Mouse (Mus musculus): ENCODE data around the gene Ash1l. TPM values are rescaled to one million over a fixed set of nuclear protein-coding genes. Genes with fewer than 3 reads are reported as not detected.
A peak's percentile ranks its signal among the peaks of the same experiment; 100 is the strongest.

Gene Ash1l
- total RNA-seq, 2 experiments from 2014 or later, result 37.8 to 41.8 TPM

GRCm38 (mm10) chr3:89090694-89091655, 140.6 kb downstream of the Ash1l start:
- peak; percentile 86 to 87 for DNase-seq (ENCODE audit: low spot score in 2 of 2)

- no peak for DNase-seq (ENCODE audit: low spot score in 2 of 2)
Observed at GRCm38 (mm10) chr3:89091811-89092508, 141.5 kb downstream of the Ash1l start.

GRCm38 (mm10) chr3:89092509-89093090, 142.2 kb downstream of the Ash1l start:
- DNase-seq (ENCODE audit: low spot score in 2 of 2), result no peak

- DNase-seq (ENCODE audit: low spot score in 2 of 2), result peak; percentile 80 to 82
Observed at GRCm38 (mm10) chr3:89093175-89093574, 142.8 kb downstream of the Ash1l start, which contains the start of gene Rusc1. Gene Rusc1 (minus strand): TSS chr3:89093311.

- DNase-seq (ENCODE audit: low spot score in 2 of 2), result no peak
Observed at GRCm38 (mm10) chr3:89094021-89094420, 143.6 kb downstream of the Ash1l start.

- peak in 1 of 2 experiments; percentile 28 for DNase-seq (ENCODE audit: low spot score in 2 of 2)
Observed at GRCm38 (mm10) chr3:89100811-89101210, 150.4 kb downstream of the Ash1l start, which contains the start of gene Gm43738. Gene Gm43738 (minus strand): TSS chr3:89101099.

- DNase-seq (ENCODE audit: low spot score in 2 of 2), result peak in 1 of 2 experiments; percentile 23
Observed at GRCm38 (mm10) chr3:89101459-89101811, 151.0 kb downstream of the Ash1l start.

- DNase-seq (ENCODE audit: low spot score in 2 of 2), result peak; percentile 79 to 93
Observed at GRCm38 (mm10) chr3:89101812-89102494, 151.5 kb downstream of the Ash1l start, which contains the start of gene Fdps. Gene Fdps (minus strand): TSS chr3:89101959.

- no peak for DNase-seq (ENCODE audit: low spot score in 2 of 2)
Observed at GRCm38 (mm10) chr3:89102495-89103290, 152.3 kb downstream of the Ash1l start.

GRCm38 (mm10) chr3:89103291-89103595, 152.8 kb downstream of the Ash1l start:
- no peak for DNase-seq (ENCODE audit: low spot score in 2 of 2)

GRCm38 (mm10) chr3:89106881-89107280, 156.5 kb downstream of the Ash1l start:
- no peak for DNase-seq (ENCODE audit: low spot score in 2 of 2)

- DNase-seq (ENCODE audit: low spot score in 2 of 2), result no peak
Observed at GRCm38 (mm10) chr3:89107545-89107944, 157.1 kb downstream of the Ash1l start.

- no peak for DNase-seq (ENCODE audit: low spot score in 2 of 2)
Observed at GRCm38 (mm10) chr3:89108146-89108545, 157.7 kb downstream of the Ash1l start.

GRCm38 (mm10) chr3:89113058-89113457, 162.6 kb downstream of the Ash1l start:
- DNase-seq (ENCODE audit: low spot score in 2 of 2), result no peak

- DNase-seq (ENCODE audit: low spot score in 2 of 2), result no peak
Observed at GRCm38 (mm10) chr3:89115522-89115921, 165.1 kb downstream of the Ash1l start.

GRCm38 (mm10) chr3:89123313-89123712, 172.9 kb downstream of the Ash1l start:
- peak; percentile 20 to 31 for DNase-seq (ENCODE audit: low spot score in 2 of 2)

GRCm38 (mm10) chr3:89124241-89124640, 173.8 kb downstream of the Ash1l start:
- no peak for DNase-seq (ENCODE audit: low spot score in 2 of 2)

- no peak for DNase-seq (ENCODE audit: low spot score in 2 of 2)
Observed at GRCm38 (mm10) chr3:89125981-89126380, 175.6 kb downstream of the Ash1l start.

All from gastrocnemius, postnatal 4 days (tissue).